Mouse (Mus musculus) forebrain, embryonic 16.5 days (tissue): ENCODE results near the gene Arhgap19. TPM values are rescaled to one million over a fixed set of nuclear protein-coding genes. Genes with fewer than 3 reads are reported as not detected.

ENCODE experiments used
- polyA plus RNA-seq: library from polyadenylated mRNA; unstranded; fragments of >200 nt; fragmentation: Nextera tagmentation; extraction: Ambion mirVana; gene quantifications from 2 replicates; pipeline ENCODE4 v1.2.1, GENCODE M21; 2015

Gene Arhgap19
- polyA plus RNA-seq, 1 experiment from 2014 or later = 8.5 TPM

Other genes with a start within 250 kb of the Arhgap19 start
- gene Gm340, start 219.7 kb downstream of the Arhgap19 start, polyA plus RNA-seq = 2.7 and 3.3 TPM in 2 replicates
- gene Slit1, start 58.4 kb downstream of the Arhgap19 start, polyA plus RNA-seq = 18.2 and 21.3 TPM in 2 replicates
- 28.9 and 31.9 TPM in 2 replicates for gene Frat1, start 27.9 kb upstream of the Arhgap19 start, polyA plus RNA-seq
- gene Frat2, start 46.1 kb upstream of the Arhgap19 start, polyA plus RNA-seq = 10.4 and 12.2 TPM in 2 replicates
- 19.5 and 21.0 TPM in 2 replicates for gene Rrp12, start 94.1 kb upstream of the Arhgap19 start, polyA plus RNA-seq
- gene Pgam1, start 109.9 kb upstream of the Arhgap19 start, polyA plus RNA-seq = 480 and 488 TPM in 2 replicates
- gene Exosc1, start 131.4 kb upstream of the Arhgap19 start, polyA plus RNA-seq = 71.0 and 72.3 TPM in 2 replicates
- gene Zdhhc16, start 131.4 kb upstream of the Arhgap19 start, polyA plus RNA-seq = 90.2 and 99.3 TPM in 2 replicates
- gene Mms19, start 179.1 kb upstream of the Arhgap19 start, polyA plus RNA-seq = 35.0 and 39.4 TPM in 2 replicates
- gene Ubtd1, start 179.7 kb upstream of the Arhgap19 start, polyA plus RNA-seq = 8.0 and 8.7 TPM in 2 replicates
- gene Ankrd2, start 234.0 kb upstream of the Arhgap19 start, polyA plus RNA-seq = 0.30 and 0.51 TPM in 2 replicates
- 0.66 and 0.82 TPM in 2 replicates for gene Hoga1, start 243.6 kb upstream of the Arhgap19 start, polyA plus RNA-seq